In the genomic region with DNA sequence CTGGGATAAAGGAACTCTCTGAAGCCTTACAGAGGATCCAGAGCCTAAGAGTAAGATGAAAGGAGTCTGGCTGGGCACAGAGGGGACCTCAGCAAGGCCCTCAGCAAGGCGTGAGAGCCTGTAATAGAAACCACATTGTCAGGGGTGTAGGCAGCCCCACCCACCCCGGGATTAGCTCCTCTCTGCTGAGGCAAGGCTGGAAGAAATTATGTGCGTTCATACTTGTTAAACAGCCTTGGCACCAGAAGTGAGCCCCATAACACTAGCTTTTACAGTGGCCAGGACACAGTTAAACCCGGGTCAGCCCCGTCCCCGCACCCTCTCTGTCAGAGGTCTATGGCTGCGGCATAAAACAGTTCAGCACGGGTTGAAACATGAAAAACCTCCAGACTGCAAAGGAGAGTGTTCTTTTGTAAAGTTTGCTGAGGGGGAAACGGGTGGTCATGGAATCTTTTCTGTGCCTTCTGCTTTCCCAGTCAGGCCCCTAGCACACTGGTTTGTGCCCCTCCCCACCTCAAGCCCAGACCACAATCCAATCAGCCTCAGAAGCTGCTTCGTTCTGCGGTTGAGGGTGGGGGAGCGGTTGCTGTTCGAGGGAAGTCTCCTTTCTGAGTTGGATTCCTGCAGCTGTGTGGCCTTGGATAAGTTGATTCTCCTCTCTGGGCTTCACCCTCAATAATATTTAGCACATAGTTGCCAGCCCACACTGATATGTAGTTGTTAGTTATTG, we compare ENCODE assay signal across 11 mouse cellular contexts.
DNase-seq lines count a peak whose midpoint lies in the region; ATAC-seq lines count a peak whose summit lies in the region.
"Had no signal": no experiment of that assay in that cellular context is flagged by ENCODE, and none has a peak within 500 bp of the region (broad histone marks: within the 10 kb centered on the region; RNA-seq: fewer than 3 reads in every experiment).

No protein-coding gene starts in this region.

- no peaks in the 10 kb centered on the region for H3K9me3 ChIP-seq in lung, embryonic 15.5 days

- no peak overlapping the region for H3K4me3 ChIP-seq in lung, embryonic 15.5 days

- no peaks in the 10 kb centered on the region for H3K36me3 ChIP-seq in lung, embryonic 15.5 days

- peak; percentile 55 for DNase-seq in heart, adult 11 months
- no peak for DNase-seq in heart, postnatal 36 days
- no peak for DNase-seq in lung, adult 18-20 months
- peak; percentile 62 for DNase-seq in embryo, embryonic 9.5 days (ENCODE audit: extremely low spot score)
- no peak for DNase-seq in left cerebral cortex, postnatal 4 days
- no peak for DNase-seq in cerebellum, adult 11 months
- DNase-seq: heart, postnatal 14 days; layer of hippocampus, adult 9-11 months had no signal

- H3K9ac ChIP-seq in lung, embryonic 15.5 days = no peak overlapping the region

- peak; percentile 29; the same call in 1 of the 2 replicates for ATAC-seq in lung, embryonic 15.5 days (ENCODE audit: borderline replicate concordance, extremely low read depth, low FRiP score, low TSS enrichment)
- peak; percentile 79 for ATAC-seq in megakaryocyte progenitor cell, adult 5-6 weeks (replicated peaks; ENCODE audit: poor library complexity)
- ATAC-seq: forebrain, embryonic 14.5 days had no signal

- peaks cover 45% of the 10 kb centered on the region for H3K4me1 ChIP-seq in lung, embryonic 15.5 days

- WGBS in lung, embryonic 15.5 days = 16% methylated on average over 13 of the region's 13 CpGs

- intact Hi-C loops in heart, postnatal 36 days (cut with DNase I) = no loop called here
- intact Hi-C loops in left cerebral cortex, postnatal 4 days (cut with DNase I) = no loop called here

- 0 out of 2 replicates have a peak overlapping the region, but pooled peaks have one; percentile 26 for H3K27ac ChIP-seq in lung, embryonic 15.5 days

- no peaks in the 10 kb centered on the region for H3K27me3 ChIP-seq in lung, embryonic 15.5 days

- no peak overlapping the region for H3K4me2 ChIP-seq in lung, embryonic 15.5 days

Comparison
In these comparisons a context has a peak if more than half of its experiments do, and no peak if none do; other contexts are left out.
1. DNase-seq: peak in heart, adult 11 months (single experiment) and embryo, embryonic 9.5 days (single experiment); none in heart, postnatal 36 days (0 of 2), lung, adult 18-20 months (0 of 2), left cerebral cortex, postnatal 4 days (single experiment) and cerebellum, adult 11 months (single experiment).